Mouse (Mus musculus): ENCODE data around the gene Tlr7. TPM values are rescaled to one million over a fixed set of nuclear protein-coding genes. Genes with fewer than 3 reads are reported as not detected.
"Not testable (repeated sequence)": the region's sequence is repeated elsewhere in the genome, so short reads cannot be mapped to it uniquely, and the experiment has no call there.

The Tlr7 gene
- total RNA-seq (2014; rRNA removed) (1.3 and 1.5 TPM in 2 replicates), polyA plus RNA-seq (2012; rRNA removed) (0.05 and 0.42 TPM in 2 replicates)

- H3K9ac ChIP-seq (ENCODE audit: low read depth, low read length), result no peak within 1 kb of the TSS
- no peak for DNase-seq (ENCODE audit: extremely low read depth, low read depth, low spot score)
- no peaks in the 10 kb centered on the region for H3K27me3 ChIP-seq (ENCODE audit: control insufficient read depth, insufficient read depth, low read length)
- no peak within 1 kb of the TSS for H3K27ac ChIP-seq (replicated peaks; ENCODE audit: insufficient read depth, low read depth, low read length)
- H3K36me3 ChIP-seq (ENCODE audit: control insufficient read depth, insufficient read depth, low read length), result no peaks in the 10 kb centered on the region
- H3K4me1 ChIP-seq (ENCODE audit: control insufficient read depth, insufficient read depth, low read length), result no peaks in the 10 kb centered on the region; the same call in 1 of the 2 replicates
- H3K79me2 ChIP-seq (ENCODE audit: control insufficient read depth, insufficient read depth, low read length), result no peaks in the 10 kb centered on the region
- WGBS, result 85% methylated on average over 6 of the region's 6 CpGs
- TF ChIP-seq POLR2A (IDR thresholded peaks at IDR 0.05; ENCODE audit: extremely low read depth, insufficient read depth, low read length) (no peak), CTCF (IDR thresholded peaks at IDR 0.05; ENCODE audit: low read depth, low read length) (no peak)
- H3K4me3 ChIP-seq (ENCODE audit: insufficient read depth, low read depth, low read length), result no peak within 1 kb of the TSS
Observed at GRCm38 (mm10) chrX:167330399-167330798, at the start of gene Tlr7. Gene Tlr7, minus strand, starts transcription at chrX:167330558.

GRCm38 (mm10) chrX:167380073-167380472 is 49.7 kb upstream of the Tlr7 start:
- Histone ChIP-seq H3K27me3 (ENCODE audit: control insufficient read depth, insufficient read depth, low read length) (no peaks in the 10 kb centered on the region), H3K4me3 (ENCODE audit: insufficient read depth, low read depth, low read length) (no peak overlapping the region), H3K9ac (ENCODE audit: low read depth, low read length) (no peak overlapping the region), H3K4me1 (ENCODE audit: control insufficient read depth, insufficient read depth, low read length) (peaks cover 3% of the 10 kb centered on the region), H3K79me2 (ENCODE audit: control insufficient read depth, insufficient read depth, low read length) (no peaks in the 10 kb centered on the region), H3K27ac (replicated peaks; ENCODE audit: insufficient read depth, low read depth, low read length) (no peak overlapping the region), H3K36me3 (ENCODE audit: control insufficient read depth, insufficient read depth, low read length) (no peaks in the 10 kb centered on the region)
- 83% methylated on average over 4 of the region's 4 CpGs for WGBS
- no peak for DNase-seq (ENCODE audit: extremely low read depth, low read depth, low spot score)
- no peak for TF ChIP-seq CTCF (IDR thresholded peaks at IDR 0.05; ENCODE audit: low read depth, low read length)
- TF ChIP-seq POLR2A (IDR thresholded peaks at IDR 0.05; ENCODE audit: extremely low read depth, insufficient read depth, low read length), result no peak

GRCm38 (mm10) chrX:167361231-167361630 is 30.9 kb upstream of the Tlr7 start:
- not testable (repeated sequence) for H3K4me3 ChIP-seq (ENCODE audit: insufficient read depth, low read depth, low read length); H3K27me3 ChIP-seq (ENCODE audit: control insufficient read depth, insufficient read depth, low read length); H3K4me1 ChIP-seq (ENCODE audit: control insufficient read depth, insufficient read depth, low read length); DNase-seq (ENCODE audit: extremely low read depth, low read depth, low spot score); H3K9ac ChIP-seq (ENCODE audit: low read depth, low read length); H3K27ac ChIP-seq (replicated peaks; ENCODE audit: insufficient read depth, low read depth, low read length); H3K36me3 ChIP-seq (ENCODE audit: control insufficient read depth, insufficient read depth, low read length); H3K79me2 ChIP-seq (ENCODE audit: control insufficient read depth, insufficient read depth, low read length)
- WGBS, result 95% methylated on average over 3 of the region's 3 CpGs

- TF ChIP-seq POLR2A (IDR thresholded peaks at IDR 0.05; ENCODE audit: extremely low read depth, insufficient read depth, low read length) (no peak), CTCF (IDR thresholded peaks at IDR 0.05; ENCODE audit: low read depth, low read length) (no peak)
- Histone ChIP-seq H3K27me3 (ENCODE audit: control insufficient read depth, insufficient read depth, low read length) (no peaks in the 10 kb centered on the region), H3K27ac (replicated peaks; ENCODE audit: insufficient read depth, low read depth, low read length) (no peak overlapping the region), H3K4me1 (ENCODE audit: control insufficient read depth, insufficient read depth, low read length) (no peaks in the 10 kb centered on the region), H3K36me3 (ENCODE audit: control insufficient read depth, insufficient read depth, low read length) (no peaks in the 10 kb centered on the region; the same call in 1 of the 2 replicates), H3K4me3 (ENCODE audit: insufficient read depth, low read depth, low read length) (no peak overlapping the region), H3K79me2 (ENCODE audit: control insufficient read depth, insufficient read depth, low read length) (no peaks in the 10 kb centered on the region), H3K9ac (ENCODE audit: low read depth, low read length) (no peak overlapping the region)
- DNase-seq (ENCODE audit: extremely low read depth, low read depth, low spot score), result no peak
- 90% methylated on average over 7 of the region's 7 CpGs for WGBS
Observed at GRCm38 (mm10) chrX:167359704-167360103, 29.3 kb upstream of the Tlr7 start.

GRCm38 (mm10) chrX:167357415-167357814 is 27.1 kb upstream of the Tlr7 start:
- no peak for TF ChIP-seq POLR2A (IDR thresholded peaks at IDR 0.05; ENCODE audit: extremely low read depth, insufficient read depth, low read length)
- TF ChIP-seq CTCF (IDR thresholded peaks at IDR 0.05; ENCODE audit: low read depth, low read length), result 0 out of 2 replicates have a peak, but pooled peaks have one; percentile 21
- DNase-seq (ENCODE audit: extremely low read depth, low read depth, low spot score), result no peak
- Histone ChIP-seq H3K27me3 (ENCODE audit: control insufficient read depth, insufficient read depth, low read length) (no peaks in the 10 kb centered on the region), H3K4me3 (ENCODE audit: insufficient read depth, low read depth, low read length) (no peak overlapping the region), H3K27ac (replicated peaks; ENCODE audit: insufficient read depth, low read depth, low read length) (no peak overlapping the region), H3K4me1 (ENCODE audit: control insufficient read depth, insufficient read depth, low read length) (no peaks in the 10 kb centered on the region), H3K79me2 (ENCODE audit: control insufficient read depth, insufficient read depth, low read length) (no peaks in the 10 kb centered on the region), H3K9ac (ENCODE audit: low read depth, low read length) (no peak overlapping the region), H3K36me3 (ENCODE audit: control insufficient read depth, insufficient read depth, low read length) (no peaks in the 10 kb centered on the region)
- 50% methylated on average over 2 of the region's 2 CpGs for WGBS

- no peak overlapping the region for H3K4me3 ChIP-seq (ENCODE audit: insufficient read depth, low read depth, low read length)
- DNase-seq (ENCODE audit: extremely low read depth, low read depth, low spot score), result no peak
- H3K4me1 ChIP-seq (ENCODE audit: control insufficient read depth, insufficient read depth, low read length), result no peaks in the 10 kb centered on the region
- H3K9ac ChIP-seq (ENCODE audit: low read depth, low read length), result no peak overlapping the region
- H3K27ac ChIP-seq (replicated peaks; ENCODE audit: insufficient read depth, low read depth, low read length), result no peak overlapping the region
- H3K79me2 ChIP-seq (ENCODE audit: control insufficient read depth, insufficient read depth, low read length), result no peaks in the 10 kb centered on the region
- whole genome bisulfite sequencing, result 98% methylated on average over 3 of the region's 3 CpGs
- TF ChIP-seq CTCF (IDR thresholded peaks at IDR 0.05; ENCODE audit: low read depth, low read length) (no peak), POLR2A (IDR thresholded peaks at IDR 0.05; ENCODE audit: extremely low read depth, insufficient read depth, low read length) (no peak)
- no peaks in the 10 kb centered on the region for H3K27me3 ChIP-seq (ENCODE audit: control insufficient read depth, insufficient read depth, low read length)
- H3K36me3 ChIP-seq (ENCODE audit: control insufficient read depth, insufficient read depth, low read length), result no peaks in the 10 kb centered on the region
Observed at GRCm38 (mm10) chrX:167355965-167356364, 25.6 kb upstream of the Tlr7 start.
